Mouse (Mus musculus): ENCODE data around the gene Zmiz1. TPM values are rescaled to one million over a fixed set of nuclear protein-coding genes. Genes with fewer than 3 reads are reported as not detected.

Zmiz1 gene
- polyA plus RNA-seq, 1 experiment from 2014 or later: 57.2 TPM

GRCm38 (mm10) chr14:25663649-25664309 is 204.8 kb downstream of the Zmiz1 start:
- Histone ChIP-seq H3K4me2 (no peak overlapping the region), H3K9me3 (no peaks in the 10 kb centered on the region), H3K27ac (replicated peaks) (peak overlapping the region; percentile 70), H3K27me3 (no peaks in the 10 kb centered on the region), H3K9ac (peak overlapping the region; percentile 8; the same call in 1 of the 2 replicates), H3K36me3 (peaks cover 80% of the 10 kb centered on the region), H3K4me1 (replicated peaks) (peaks cover 9% of the 10 kb centered on the region), H3K4me3 (no peak overlapping the region)
- 83% methylated on average over 7 of the region's 7 CpGs for WGBS
- no peak for ATAC-seq (ENCODE audit: low read depth)

GRCm38 (mm10) chr14:25664310-25664695 is 205.3 kb downstream of the Zmiz1 start:
- 0 out of 2 replicates have a peak overlapping the region, but pooled peaks have one; percentile 8 for H3K9ac ChIP-seq

GRCm38 (mm10) chr14:25665314-25665970 is 206.5 kb downstream of the Zmiz1 start:
- peak overlapping the region; percentile 56 for H3K27ac ChIP-seq (replicated peaks)

More at GRCm38 (mm10) chr14:25664310-25664695, 205.3 kb downstream of the Zmiz1 start:
- H3K9me3 ChIP-seq: no peaks in the 10 kb centered on the region
- no peak overlapping the region for H3K4me3 ChIP-seq
- peak overlapping the region; percentile 70 for H3K27ac ChIP-seq (replicated peaks)
- WGBS: 72% methylated on average over 7 of the region's 7 CpGs
- H3K36me3 ChIP-seq: peaks cover 75% of the 10 kb centered on the region
- ATAC-seq (ENCODE audit: low read depth): no peak
- H3K4me2 ChIP-seq: no peak overlapping the region
- H3K4me1 ChIP-seq (replicated peaks): peaks cover 9% of the 10 kb centered on the region
- H3K27me3 ChIP-seq: no peaks in the 10 kb centered on the region

GRCm38 (mm10) chr14:25666668-25667376 is 207.8 kb downstream of the Zmiz1 start:
- WGBS: 91% methylated on average over 2 of the region's 2 CpGs
- ATAC-seq (ENCODE audit: low read depth): no peak
- Histone ChIP-seq H3K9me3 (no peaks in the 10 kb centered on the region), H3K4me2 (no peak overlapping the region), H3K9ac (no peak overlapping the region), H3K27ac (replicated peaks) (no peak overlapping the region), H3K27me3 (no peaks in the 10 kb centered on the region), H3K36me3 (peaks cover 49% of the 10 kb centered on the region), H3K4me1 (replicated peaks) (peaks cover 9% of the 10 kb centered on the region), H3K4me3 (no peak overlapping the region)

More at GRCm38 (mm10) chr14:25665314-25665970, 206.5 kb downstream of the Zmiz1 start:
- no peak overlapping the region for H3K4me2 ChIP-seq
- H3K9ac ChIP-seq: no peak overlapping the region
- no peak overlapping the region for H3K4me3 ChIP-seq
- H3K4me1 ChIP-seq (replicated peaks): peaks cover 9% of the 10 kb centered on the region
- no peaks in the 10 kb centered on the region for H3K27me3 ChIP-seq
- no peak for ATAC-seq (ENCODE audit: low read depth)
- 73% methylated on average over 19 of the region's 19 CpGs for WGBS
- no peaks in the 10 kb centered on the region for H3K9me3 ChIP-seq
- H3K36me3 ChIP-seq: peaks cover 63% of the 10 kb centered on the region

- no peaks in the 10 kb centered on the region for H3K27me3 ChIP-seq
- peaks cover 9% of the 10 kb centered on the region for H3K4me1 ChIP-seq (replicated peaks)
- WGBS: 85% methylated on average over 3 of the region's 3 CpGs
- ATAC-seq (ENCODE audit: low read depth): no peak
- no peak overlapping the region for H3K27ac ChIP-seq (replicated peaks)
- H3K4me2 ChIP-seq: no peak overlapping the region
- no peak overlapping the region for H3K4me3 ChIP-seq
- no peaks in the 10 kb centered on the region for H3K9me3 ChIP-seq
- no peak overlapping the region for H3K9ac ChIP-seq
- peaks cover 42% of the 10 kb centered on the region for H3K36me3 ChIP-seq
Observed at GRCm38 (mm10) chr14:25667587-25667986, 208.6 kb downstream of the Zmiz1 start.

GRCm38 (mm10) chr14:25679625-25680024 is 220.6 kb downstream of the Zmiz1 start:
- H3K27me3 ChIP-seq: no peaks in the 10 kb centered on the region
- 74% methylated on average over 7 of the region's 7 CpGs for WGBS
- no peaks in the 10 kb centered on the region for H3K9me3 ChIP-seq
- no peak overlapping the region for H3K4me2 ChIP-seq
- no peaks in the 10 kb centered on the region for H3K36me3 ChIP-seq
- no peak overlapping the region for H3K4me3 ChIP-seq
- H3K27ac ChIP-seq (replicated peaks): no peak overlapping the region
- ATAC-seq (ENCODE audit: low read depth): no peak
- no peaks in the 10 kb centered on the region; the same call in 1 of the 2 replicates for H3K4me1 ChIP-seq (replicated peaks)
- no peak overlapping the region for H3K9ac ChIP-seq

- ATAC-seq (ENCODE audit: low read depth): no peak
- Histone ChIP-seq H3K27me3 (no peaks in the 10 kb centered on the region), H3K9ac (no peak overlapping the region), H3K4me3 (no peak overlapping the region), H3K27ac (replicated peaks) (no peak overlapping the region), H3K4me1 (replicated peaks) (no peaks in the 10 kb centered on the region; the same call in 1 of the 2 replicates), H3K9me3 (no peaks in the 10 kb centered on the region), H3K36me3 (no peaks in the 10 kb centered on the region), H3K4me2 (no peak overlapping the region)
- WGBS: 85% methylated on average over 6 of the region's 6 CpGs
Observed at GRCm38 (mm10) chr14:25682020-25682419, 223.0 kb downstream of the Zmiz1 start.

- 61% methylated on average over 7 of the region's 7 CpGs for WGBS
- no peaks in the 10 kb centered on the region for H3K4me1 ChIP-seq (replicated peaks)
- no peaks in the 10 kb centered on the region for H3K9me3 ChIP-seq
- H3K9ac ChIP-seq: no peak overlapping the region
- H3K36me3 ChIP-seq: no peaks in the 10 kb centered on the region
- H3K4me3 ChIP-seq: no peak overlapping the region
- no peak for ATAC-seq (ENCODE audit: low read depth)
- H3K4me2 ChIP-seq: no peak overlapping the region
- no peak overlapping the region for H3K27ac ChIP-seq (replicated peaks)
- H3K27me3 ChIP-seq: no peaks in the 10 kb centered on the region
Observed at GRCm38 (mm10) chr14:25686216-25686945, 227.4 kb downstream of the Zmiz1 start.

- H3K27ac ChIP-seq (replicated peaks): no peak overlapping the region
- WGBS: 82% methylated on average over 10 of the region's 10 CpGs
- no peaks in the 10 kb centered on the region for H3K9me3 ChIP-seq
- no peak for ATAC-seq (ENCODE audit: low read depth)
- H3K4me1 ChIP-seq (replicated peaks): no peaks in the 10 kb centered on the region
- H3K27me3 ChIP-seq: no peaks in the 10 kb centered on the region
- no peak overlapping the region for H3K4me3 ChIP-seq
- H3K36me3 ChIP-seq: no peaks in the 10 kb centered on the region
- H3K4me2 ChIP-seq: no peak overlapping the region
- no peak overlapping the region for H3K9ac ChIP-seq
Observed at GRCm38 (mm10) chr14:25686983-25687901, 228.3 kb downstream of the Zmiz1 start.

- Histone ChIP-seq H3K4me2 (peak overlapping the region; percentile 98), H3K4me1 (replicated peaks) (peaks cover 33% of the 10 kb centered on the region), H3K9me3 (no peaks in the 10 kb centered on the region), H3K27ac (replicated peaks) (0 out of 2 replicates have a peak overlapping the region, but pooled peaks have one; percentile 68), H3K9ac (peak overlapping the region; percentile 60; the same call in 1 of the 2 replicates), H3K27me3 (no peaks in the 10 kb centered on the region), H3K4me3 (peak overlapping the region; percentile 90), H3K36me3 (peaks cover 26% of the 10 kb centered on the region)
- peak; percentile 34 for ATAC-seq (ENCODE audit: low read depth)
- WGBS: 74% methylated on average over 6 of the region's 6 CpGs
Observed at GRCm38 (mm10) chr14:25693271-25693887, 234.4 kb downstream of the Zmiz1 start.

Measured in neural tube, embryonic 13.5 days (tissue).